Mouse (Mus musculus): ENCODE measurements around the gene D230025D16Rik.
A peak's percentile ranks its signal among the peaks of the same experiment; 100 is the strongest.
"Not testable (repeated sequence)": the region's sequence is repeated elsewhere in the genome, so short reads cannot be mapped to it uniquely, and the experiment has no call there.

The D230025D16Rik gene

GRCm38 (mm10) chr8:105224413-105225271 lies at the start of gene D230025D16Rik:
Gene D230025D16Rik, plus strand, starts transcription at chr8:105225145.
- peak; percentile 92 for DNase-seq

GRCm38 (mm10) chr8:105175287-105175686 lies 49.7 kb upstream of the D230025D16Rik start:
- DNase-seq: not testable (repeated sequence)

- DNase-seq: no peak
These were observed 46.6 kb upstream of the D230025D16Rik start for GRCm38 (mm10) chr8:105178211-105178800.

- no peak for DNase-seq
These were observed 42.7 kb upstream of the D230025D16Rik start for GRCm38 (mm10) chr8:105182201-105182600.

- DNase-seq: no peak
These were observed 38.4 kb upstream of the D230025D16Rik start for GRCm38 (mm10) chr8:105186467-105187005.

- no peak for DNase-seq
These were observed 32.8 kb upstream of the D230025D16Rik start for GRCm38 (mm10) chr8:105192182-105192581.

- DNase-seq: no peak
These were observed 19.2 kb upstream of the D230025D16Rik start for GRCm38 (mm10) chr8:105205748-105206147.

- no peak for DNase-seq
These were observed 18.1 kb upstream of the D230025D16Rik start for GRCm38 (mm10) chr8:105206766-105207275.

- DNase-seq: no peak
These were observed 17.2 kb upstream of the D230025D16Rik start for GRCm38 (mm10) chr8:105207675-105208273.

GRCm38 (mm10) chr8:105209153-105210110 lies 15.5 kb upstream of the D230025D16Rik start:
- no peak for DNase-seq

GRCm38 (mm10) chr8:105214104-105214503 lies 10.8 kb upstream of the D230025D16Rik start:
- DNase-seq: no peak

- DNase-seq: no peak
These were observed 6.9 kb upstream of the D230025D16Rik start for GRCm38 (mm10) chr8:105217926-105218522.

- no peak for DNase-seq
These were observed 1.1 kb upstream of the D230025D16Rik start for GRCm38 (mm10) chr8:105223850-105224249.

- no peak for DNase-seq
These were observed 288 bp downstream of the D230025D16Rik start for GRCm38 (mm10) chr8:105225272-105225593.

GRCm38 (mm10) chr8:105225917-105226316 lies 972 bp downstream of the D230025D16Rik start:
- no peak for DNase-seq

GRCm38 (mm10) chr8:105231503-105232320 lies 6.8 kb downstream of the D230025D16Rik start:
- no peak for DNase-seq

- DNase-seq: not testable (repeated sequence)
These were observed 7.4 kb downstream of the D230025D16Rik start for GRCm38 (mm10) chr8:105232321-105232693.

- no peak for DNase-seq
These were observed 8.4 kb downstream of the D230025D16Rik start for GRCm38 (mm10) chr8:105233126-105233935.

- DNase-seq: no peak
These were observed 10.3 kb downstream of the D230025D16Rik start for GRCm38 (mm10) chr8:105235206-105235605.

Data from cerebellum, adult 11 months (tissue).